Mouse (Mus musculus) liver, postnatal 0 days (tissue): ENCODE results near the gene Fbxw5. TPM values are rescaled to one million over a fixed set of nuclear protein-coding genes. Genes with fewer than 3 reads are reported as not detected.
"Not testable (repeated sequence)": the region's sequence is repeated elsewhere in the genome, so short reads cannot be mapped to it uniquely, and the experiment has no call there.

ENCODE experiments used
- ATAC-seq: fragments of 200-750 bp; cut with Nextera tagmentation; 2 replicates; pipeline ENCODE4 v1.8.0; 2017; ENCODE audit warnings: mild to moderate bottlenecking, moderate library complexity
- DNase-seq: peaks from one replicate; pipeline ENCODE4 v3.0.0-alpha.2; 2016
- H3K27ac ChIP-seq: fragments of 300-500 bp; sonication (generic); 2 replicates; pipeline ENCODE4 v1.5.1; 2014; ENCODE audit warnings: antibody characterized with exemption, moderate library complexity, mild to moderate bottlenecking, low read depth
- H3K27me3 ChIP-seq: fragments of 300-500 bp; sonication (generic); 2 replicates; pipeline ENCODE4 v1.6.1; 2014; ENCODE audit warnings: low read length, control low read depth, mixed read lengths; ENCODE audit not compliant: insufficient read depth
- H3K36me3 ChIP-seq: fragments of 300-500 bp; sonication (generic); replicated peaks from 2 replicates; pipeline ENCODE4 v1.6.1; 2014; ENCODE audit warnings: mild to moderate bottlenecking, control low read depth, low read length, moderate library complexity, mixed read lengths; ENCODE audit not compliant: insufficient read depth
- H3K4me1 ChIP-seq: fragments of 300-500 bp; sonication (generic); 2 replicates; pipeline ENCODE4 v1.6.1; 2014; ENCODE audit warnings: antibody characterized with exemption, mild to moderate bottlenecking, control low read depth; ENCODE audit not compliant: insufficient read depth
- H3K4me2 ChIP-seq: fragments of 300-500 bp; sonication (generic); 2 replicates; pipeline ENCODE4 v1.6.1; 2014; ENCODE audit warnings: low read depth, mild to moderate bottlenecking, low read length, moderate library complexity, mixed read lengths
- H3K4me3 ChIP-seq: fragments of 300-500 bp; sonication (generic); 2 replicates; pipeline ENCODE4 v1.5.1; 2014; ENCODE audit warnings: low read depth, low read length
- H3K9ac ChIP-seq: fragments of 300-500 bp; sonication (generic); replicated peaks from 2 replicates; pipeline ENCODE4 v1.6.1; 2014; ENCODE audit warnings: mild to moderate bottlenecking, moderate library complexity
- H3K9me3 ChIP-seq: fragments of 300-500 bp; sonication (generic); 2 replicates; pipeline ENCODE4 v1.6.1; 2016; ENCODE audit warnings: mild to moderate bottlenecking, control low read depth, low read length, mixed read lengths
- CTCF ChIP-seq: sonication (generic); IDR thresholded peaks from 2 replicates; pipeline ENCODE4 v1.5.1; 2016; ENCODE audit warnings: antibody characterized with exemption, low read depth
- EP300 ChIP-seq: IDR thresholded peaks from 2 replicates; pipeline ENCODE4 v1.6.1; 2016; ENCODE audit warnings: antibody characterized with exemption, low read depth, mild to moderate bottlenecking
- WGBS: fragments of 180-500 bp; shearing (Covaris S2); extraction: QIAGEN DNeasy Blood & Tissue Kit; methylation state at CpG from one replicate; pipeline ENCODE4 v1.1.7; 2014; ENCODE audit not compliant: insufficient replicate concordance; 5-methylcytosine and 5-hydroxymethylcytosine counted together
- polyA plus RNA-seq: library from polyadenylated mRNA; unstranded; fragments of >200 nt; fragmentation: Nextera tagmentation; extraction: Ambion mirVana; gene quantifications from 2 replicates; pipeline ENCODE4 v1.2.1, GENCODE M21; 2015

The Fbxw5 gene
- polyA plus RNA-seq, 1 experiment from 2014 or later: 26.9 TPM

GRCm38 (mm10) chr2:25549021-25549991, 48.8 kb downstream of the Fbxw5 start:
- peaks cover 20% of the 10 kb centered on the region for H3K4me1 ChIP-seq
- no peak for TF ChIP-seq CTCF
- no peak for TF ChIP-seq EP300
- WGBS: 71% methylated on average over 9 of the region's 9 CpGs
- ATAC-seq (no peak), DNase-seq (no peak)
- H3K27ac ChIP-seq: no peak overlapping the region
- no peaks in the 10 kb centered on the region for H3K9me3 ChIP-seq
- no peaks in the 10 kb centered on the region for H3K27me3 ChIP-seq
- H3K36me3 ChIP-seq: no peaks in the 10 kb centered on the region
- H3K4me2 ChIP-seq: no peak overlapping the region
- H3K4me3 ChIP-seq: no peak overlapping the region
- no peak overlapping the region for H3K9ac ChIP-seq

- Histone ChIP-seq H3K27ac (no peak overlapping the region), H3K27me3 (no peaks in the 10 kb centered on the region), H3K36me3 (no peaks in the 10 kb centered on the region), H3K9me3 (no peaks in the 10 kb centered on the region), H3K9ac (no peak overlapping the region), H3K4me2 (no peak overlapping the region), H3K4me1 (0 out of 2 replicates have a peak, but pooled peaks cover 7% of the 10 kb centered on the region), H3K4me3 (no peak overlapping the region)
- TF ChIP-seq CTCF (peak; percentile 79), EP300 (no peak)
- DNase-seq (peak; percentile 49), ATAC-seq (no peak)
- 28% methylated on average over 5 of the region's 5 CpGs for WGBS
Measured at GRCm38 (mm10) chr2:25551186-25551585, 50.6 kb downstream of the Fbxw5 start.

DNA sequence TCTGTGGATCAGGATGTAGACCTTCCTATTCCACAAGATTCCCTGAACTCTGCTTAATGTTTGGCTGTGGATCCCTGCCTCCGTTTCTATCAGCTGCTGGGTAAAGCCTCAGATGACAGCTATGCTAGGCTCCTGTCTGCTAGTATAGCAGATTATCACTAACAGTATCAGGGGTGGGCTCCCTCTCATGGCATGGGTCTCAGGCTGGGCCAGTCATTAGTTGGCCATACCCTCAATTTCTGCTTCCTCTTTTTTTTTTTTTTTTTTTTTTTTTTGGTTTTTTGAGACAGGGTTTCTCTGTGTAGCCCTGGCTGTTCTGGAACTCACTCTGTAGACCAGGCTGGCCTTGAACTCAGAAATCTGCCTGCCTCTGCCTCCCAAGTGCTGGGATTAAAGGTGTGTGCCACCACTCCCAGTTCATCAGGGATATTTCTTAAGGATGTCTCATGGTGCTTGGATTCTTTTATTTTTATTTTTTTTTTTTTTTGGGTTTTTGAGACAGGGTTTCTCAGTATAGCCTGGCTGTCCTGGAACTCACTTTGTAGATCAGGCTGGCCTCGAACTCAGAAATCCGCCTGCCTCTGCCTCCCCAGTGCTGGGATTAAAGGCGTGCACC, 52.7 kb downstream of the Fbxw5 start:
- 76% methylated on average over 4 of the region's 4 CpGs for WGBS
- H3K9ac ChIP-seq, H3K4me1 ChIP-seq, H3K9me3 ChIP-seq, H3K27me3 ChIP-seq, H3K27ac ChIP-seq, H3K36me3 ChIP-seq, H3K4me3 ChIP-seq, DNase-seq, ATAC-seq, H3K4me2 ChIP-seq: not testable (repeated sequence)

Other genes with a start within 250 kb of the Fbxw5 start
- 34.0 and 37.1 TPM in 2 replicates for gene Tmem203, start 245.3 kb upstream of the Fbxw5 start, polyA plus RNA-seq
- 5.3 TPM in 2 replicates for gene Tprn, start 238.1 kb upstream of the Fbxw5 start, polyA plus RNA-seq
- 77.2 and 81.7 TPM in 2 replicates for gene Ssna1, start 228.3 kb upstream of the Fbxw5 start, polyA plus RNA-seq
- 19.8 and 22.8 TPM in 2 replicates for gene Anapc2, start 228.3 kb upstream of the Fbxw5 start, polyA plus RNA-seq
- gene Tmem210, start 212.6 kb upstream of the Fbxw5 start, polyA plus RNA-seq: not detected in 2 replicates
- gene Lrrc26, start 210.8 kb upstream of the Fbxw5 start, polyA plus RNA-seq: not detected in 2 replicates
- not detected in 2 replicates for gene Grin1, start 181.6 kb upstream of the Fbxw5 start, polyA plus RNA-seq
- gene Man1b1, start 168.4 kb upstream of the Fbxw5 start, polyA plus RNA-seq: 15.7 and 16.5 TPM in 2 replicates
- 12.8 and 15.4 TPM in 2 replicates for gene Dpp7, start 144.4 kb upstream of the Fbxw5 start, polyA plus RNA-seq
- 18.7 and 19.4 TPM in 2 replicates for gene Uap1l1, start 135.1 kb upstream of the Fbxw5 start, polyA plus RNA-seq
- 5.5 and 7.4 TPM in 2 replicates for gene Sapcd2, start 128.4 kb upstream of the Fbxw5 start, polyA plus RNA-seq
- gene Entpd2, start 104.9 kb upstream of the Fbxw5 start, polyA plus RNA-seq: 2.9 and 3.6 TPM in 2 replicates
- gene Npdc1, start 101.4 kb upstream of the Fbxw5 start, polyA plus RNA-seq: 5.2 and 5.4 TPM in 2 replicates
- 0.78 and 0.97 TPM in 2 replicates for gene Fut7, start 77.5 kb upstream of the Fbxw5 start, polyA plus RNA-seq
- 0.71 and 0.87 TPM in 2 replicates for gene Abca2, start 72.0 kb upstream of the Fbxw5 start, polyA plus RNA-seq
- gene Clic3, start 43.9 kb upstream of the Fbxw5 start, polyA plus RNA-seq: 0.77 and 1.4 TPM in 2 replicates
- gene Paxx, start 39.7 kb upstream of the Fbxw5 start, polyA plus RNA-seq: 14.7 and 17.1 TPM in 2 replicates
- 0.83 and 1.0 TPM in 2 replicates for gene Ptgds, start 30.7 kb upstream of the Fbxw5 start, polyA plus RNA-seq
- not detected in 2 replicates for gene Lcn12, start 6.8 kb upstream of the Fbxw5 start, polyA plus RNA-seq
- 106 and 107 TPM in 2 replicates for gene C8g, start 969 bp downstream of the Fbxw5 start, polyA plus RNA-seq
- gene Traf2, start 46.2 kb downstream of the Fbxw5 start, polyA plus RNA-seq: 10.6 and 10.7 TPM in 2 replicates
- 263 and 268 TPM in 2 replicates for gene Edf1, start 57.1 kb downstream of the Fbxw5 start, polyA plus RNA-seq
- 0.07 and 0.09 TPM in 2 replicates for gene Mamdc4, start 74.1 kb downstream of the Fbxw5 start, polyA plus RNA-seq
- gene Phpt1, start 74.5 kb downstream of the Fbxw5 start, polyA plus RNA-seq: 44.7 and 46.1 TPM in 2 replicates
- gene Ajm1, start 81.0 kb downstream of the Fbxw5 start, polyA plus RNA-seq: 0.02 TPM in 1 of 2 replicates, not detected in the other
- 11.0 and 13.5 TPM in 2 replicates for gene Rabl6, start 107.8 kb downstream of the Fbxw5 start, polyA plus RNA-seq
- gene Ccdc183, start 116.9 kb downstream of the Fbxw5 start, polyA plus RNA-seq: 0.19 and 0.28 TPM in 2 replicates
- 43.3 and 55.1 TPM in 2 replicates for gene Tmem141, start 121.3 kb downstream of the Fbxw5 start, polyA plus RNA-seq
- 95.4 and 100 TPM in 2 replicates for gene Fcna, start 127.3 kb downstream of the Fbxw5 start, polyA plus RNA-seq
- 0.18 TPM in 1 of 2 replicates, not detected in the other for gene Lcn8, start 152.4 kb downstream of the Fbxw5 start, polyA plus RNA-seq
- not detected in 2 replicates for gene Lcn5, start 157.2 kb downstream of the Fbxw5 start, polyA plus RNA-seq
- not detected in 2 replicates for gene Lcn6, start 176.0 kb downstream of the Fbxw5 start, polyA plus RNA-seq
- not detected in 2 replicates for gene Lcn10, start 182.0 kb downstream of the Fbxw5 start, polyA plus RNA-seq
- gene Obp2a, start 199.3 kb downstream of the Fbxw5 start, polyA plus RNA-seq: not detected in 2 replicates
- 9.4 and 10.1 TPM in 2 replicates for gene Bmyc, start 206.0 kb downstream of the Fbxw5 start, polyA plus RNA-seq
- gene Obp2b, start 236.3 kb downstream of the Fbxw5 start, polyA plus RNA-seq: not detected in 2 replicates